Mouse (Mus musculus): ENCODE data around the gene Gm13102.
"Not testable (repeated sequence)": the region's sequence is repeated elsewhere in the genome, so short reads cannot be mapped to it uniquely, and the experiment has no call there.

Gm13102 gene

GRCm38 (mm10) chr4:144106174-144106573, at the start of gene Gm13102:
Gene Gm13102 (plus strand): TSS chr4:144106474.
- DNase-seq (ENCODE audit: low spot score), result not testable (repeated sequence)

GRCm38 (mm10) chr4:144058826-144059225, 47.4 kb upstream of the Gm13102 start, which contains the start of gene Pramel4:
Gene Pramel4 (plus strand): TSS chr4:144059126.
- not testable (repeated sequence) for DNase-seq (ENCODE audit: low spot score)

All from layer of hippocampus, adult 9-10 months (tissue).